Mouse (Mus musculus) limb, embryonic 11.5 days (tissue): Measurements from ENCODE around the gene Acap2. TPM values are rescaled to one million over a fixed set of nuclear protein-coding genes. Genes with fewer than 3 reads are reported as not detected.

ENCODE experiments used
- ATAC-seq: fragments of 200-750 bp; cut with Nextera tagmentation; 2 replicates; pipeline ENCODE4 v1.8.0; 2017; ENCODE audit warnings: low read depth; ENCODE audit not compliant: insufficient number of reproducible peaks, low FRiP score, low TSS enrichment
- DNase-seq: peaks from one replicate; pipeline ENCODE4 v3.0.0-alpha.2; 2015; ENCODE audit warnings: low spot score
- H3K27ac ChIP-seq: fragments of 300-500 bp; sonication (generic); replicated peaks from 2 replicates; pipeline ENCODE4 v1.5.1; 2014; ENCODE audit warnings: low read depth, mild to moderate bottlenecking, low read length
- H3K27me3 ChIP-seq: fragments of 300-500 bp; sonication (generic); 2 replicates; pipeline ENCODE4 v1.6.1; 2014; ENCODE audit warnings: mild to moderate bottlenecking, low read length, mixed read lengths; ENCODE audit not compliant: control insufficient read depth, insufficient read depth
- H3K36me3 ChIP-seq: fragments of 300-500 bp; sonication (generic); 2 replicates; pipeline ENCODE4 v1.6.1; 2014; ENCODE audit warnings: mild to moderate bottlenecking, low read length, moderate library complexity, mixed read lengths; ENCODE audit not compliant: control insufficient read depth, insufficient read depth
- H3K4me1 ChIP-seq: fragments of 300-500 bp; sonication (generic); 2 replicates; pipeline ENCODE4 v1.6.1; 2014; ENCODE audit warnings: low read length, mixed read lengths; ENCODE audit not compliant: control insufficient read depth, insufficient read depth
- H3K4me2 ChIP-seq: fragments of 300-500 bp; sonication (generic); 2 replicates; pipeline ENCODE4 v1.6.1; 2014; ENCODE audit warnings: low read depth, mild to moderate bottlenecking, moderate library complexity; ENCODE audit not compliant: severe bottlenecking
- H3K4me3 ChIP-seq: fragments of 300-500 bp; sonication (generic); 2 replicates; pipeline ENCODE4 v1.5.1; 2014; ENCODE audit warnings: low read depth, low read length
- H3K9ac ChIP-seq: fragments of 300-500 bp; sonication (generic); 2 replicates; pipeline ENCODE4 v1.6.1; 2014; ENCODE audit warnings: mild to moderate bottlenecking, low read length
- H3K9me3 ChIP-seq: fragments of 300-500 bp; sonication (generic); 2 replicates; pipeline ENCODE4 v1.6.1; 2016; ENCODE audit warnings: low read length; ENCODE audit not compliant: control insufficient read depth
- WGBS: fragments of 180-500 bp; shearing (Covaris S2); extraction: QIAGEN DNeasy Blood & Tissue Kit; methylation state at CpG from one replicate; pipeline ENCODE4 v1.1.7; 2014; 5-methylcytosine and 5-hydroxymethylcytosine counted together
- polyA plus RNA-seq: library from polyadenylated mRNA; unstranded; fragments of >200 nt; fragmentation: Nextera tagmentation; extraction: Ambion mirVana; gene quantifications from 2 replicates; pipeline ENCODE4 v1.2.1, GENCODE M21; 2014

Gene Acap2
- polyA plus RNA-seq, 1 experiment from 2014 or later = 18.0 TPM

GRCm38 (mm10) chr16:31043136-31043535 is 157.9 kb downstream of the Acap2 start:
- H3K9ac ChIP-seq = no peak overlapping the region
- no peak overlapping the region for H3K4me2 ChIP-seq
- no peaks in the 10 kb centered on the region for H3K36me3 ChIP-seq
- ATAC-seq (no peak), DNase-seq (no peak)
- WGBS = 96% methylated on average over 5 of the region's 5 CpGs
- no peak overlapping the region for H3K4me3 ChIP-seq
- no peaks in the 10 kb centered on the region; the same call in 1 of the 2 replicates for H3K4me1 ChIP-seq
- H3K9me3 ChIP-seq = no peaks in the 10 kb centered on the region
- no peak overlapping the region for H3K27ac ChIP-seq
- H3K27me3 ChIP-seq = no peaks in the 10 kb centered on the region

Other genes starting within 250 kb of the Acap2 start
- 16.2 and 19.4 TPM in 2 replicates for gene Xxylt1, start 119.8 kb downstream of the Acap2 start, polyA plus RNA-seq
- 78.4 and 82.1 TPM in 2 replicates for gene Ppp1r2, start 74.0 kb upstream of the Acap2 start, polyA plus RNA-seq
- 7.8 and 8.8 TPM in 2 replicates for gene Apod, start 113.6 kb upstream of the Acap2 start, polyA plus RNA-seq
- gene Bdh1, start 221.0 kb upstream of the Acap2 start, polyA plus RNA-seq = 12.3 and 14.9 TPM in 2 replicates